Mouse (Mus musculus): ENCODE results near the gene Maff.

- TF ChIP-seq GATA1 (IDR thresholded peaks at IDR 0.05; ENCODE audit: borderline replicate concordance, low read length) (no peak), FLI1 (IDR thresholded peaks at IDR 0.05; ENCODE audit: low read length) (no peak)
These were observed 18.1 kb upstream of the Maff start, which contains the start of gene Pla2g6 for GRCm38 (mm10) chr15:79328058-79328938.

All from megakaryocyte, embryonic 14.5 days (primary cell).